Mouse (Mus musculus) lung, adult 2 months (tissue): ENCODE measurements around the gene Syt6. TPM values are rescaled to one million over a fixed set of nuclear protein-coding genes. Genes with fewer than 3 reads are reported as not detected.

Experiments
- DNase-seq: peaks from one replicate; pipeline ENCODE4 v3.0.0; 2022
- H3K4me1 ChIP-seq: fragments of 200-500 bp; 2 replicates; pipeline ENCODE4 v1.6.1; 2011; ENCODE audit warnings: low read length; ENCODE audit not compliant: control insufficient read depth, insufficient read depth
- H3K4me3 ChIP-seq: fragments of 200-500 bp; replicated peaks from 2 replicates; pipeline ENCODE3; 2011; ENCODE audit warnings: low read depth, mild to moderate bottlenecking, control low read depth, low read length; ENCODE audit errors: extremely low read depth
- CTCF ChIP-seq: fragments of 200-500 bp; IDR thresholded peaks from 2 replicates; pipeline ENCODE4 v1.5.1; 2011; ENCODE audit warnings: mild to moderate bottlenecking, low read length, control low read depth; ENCODE audit not compliant: insufficient read depth
- POLR2A ChIP-seq: fragments of 200-500 bp; IDR thresholded peaks from 2 replicates; pipeline ENCODE4 v1.6.1; 2011; ENCODE audit warnings: low read depth, mild to moderate bottlenecking, control low read depth, low read length, borderline replicate concordance; ENCODE audit errors: extremely low read depth
- WGBS: fragments of 180-500 bp; shearing (Covaris S2); methylation state at CpG from one replicate; pipeline ENCODE4 v1.1.7; 2018; 5-methylcytosine and 5-hydroxymethylcytosine counted together
- polyA plus RNA-seq: library from polyadenylated mRNA; depleted of rRNA; stranded (reverse); fragments of >200 nt; gene quantifications from 2 replicates; pipeline ENCODE4 v1.2.3, GENCODE M21; 2012

The Syt6 gene
- polyA plus RNA-seq, 1 experiment, result 0.63 TPM

- Histone ChIP-seq H3K4me3 (no peak overlapping the region), H3K4me1 (peaks cover 5% of the 10 kb centered on the region)
- TF ChIP-seq POLR2A (no peak), CTCF (no peak)
- WGBS, result 35% methylated on average over 5 of the region's 5 CpGs
- no peak for DNase-seq
Observed at GRCm38 (mm10) chr3:103593631-103594030, 18.6 kb downstream of the Syt6 start.

GRCm38 (mm10) chr3:103595271-103595810, 20.3 kb downstream of the Syt6 start:
- 61% methylated on average over 7 of the region's 7 CpGs for WGBS
- no peak for DNase-seq
- TF ChIP-seq POLR2A, result no peak
- no peak for TF ChIP-seq CTCF
- Histone ChIP-seq H3K4me1 (peaks cover 5% of the 10 kb centered on the region), H3K4me3 (no peak overlapping the region)

GRCm38 (mm10) chr3:103597586-103597985, 22.6 kb downstream of the Syt6 start:
- Histone ChIP-seq H3K4me3 (no peak overlapping the region), H3K4me1 (peaks cover 5% of the 10 kb centered on the region)
- DNase-seq, result no peak
- 83% methylated on average over 4 of the region's 4 CpGs for WGBS
- no peak for TF ChIP-seq POLR2A
- TF ChIP-seq CTCF, result no peak

GRCm38 (mm10) chr3:103601011-103601410, 26.0 kb downstream of the Syt6 start:
- TF ChIP-seq CTCF (no peak), POLR2A (no peak)
- no peak overlapping the region for H3K4me3 ChIP-seq
- no peak for DNase-seq
- WGBS, result 48% methylated on average over 7 of the region's 7 CpGs
- H3K4me1 ChIP-seq, result no peaks in the 10 kb centered on the region

- Histone ChIP-seq H3K4me1 (no peaks in the 10 kb centered on the region), H3K4me3 (no peak overlapping the region)
- TF ChIP-seq POLR2A (no peak), CTCF (no peak)
- DNase-seq, result no peak
- 82% methylated on average over 1 of the region's 1 CpGs for WGBS
Observed at GRCm38 (mm10) chr3:103601561-103601960, 26.5 kb downstream of the Syt6 start.

- no peak for TF ChIP-seq CTCF
- TF ChIP-seq POLR2A, result no peak
- 79% methylated on average over 6 of the region's 6 CpGs for WGBS
- H3K4me3 ChIP-seq, result no peak overlapping the region
- no peaks in the 10 kb centered on the region for H3K4me1 ChIP-seq
- no peak for DNase-seq
Observed at GRCm38 (mm10) chr3:103606045-103606597, 31.1 kb downstream of the Syt6 start.

- no peak for TF ChIP-seq POLR2A
- no peak for TF ChIP-seq CTCF
- H3K4me3 ChIP-seq, result no peak overlapping the region
- no peak for DNase-seq
- no peaks in the 10 kb centered on the region for H3K4me1 ChIP-seq
- WGBS, result 78% methylated on average over 13 of the region's 13 CpGs
Observed at GRCm38 (mm10) chr3:103606660-103607595, 31.9 kb downstream of the Syt6 start.

GRCm38 (mm10) chr3:103610231-103610630, 35.2 kb downstream of the Syt6 start:
- no peak for DNase-seq
- TF ChIP-seq CTCF, result no peak
- no peak for TF ChIP-seq POLR2A
- Histone ChIP-seq H3K4me1 (no peaks in the 10 kb centered on the region), H3K4me3 (no peak overlapping the region)
- WGBS, result 92% methylated on average over 5 of the region's 5 CpGs

- Histone ChIP-seq H3K4me1 (no peaks in the 10 kb centered on the region), H3K4me3 (no peak overlapping the region)
- TF ChIP-seq CTCF (no peak), POLR2A (no peak)
- no peak for DNase-seq
- WGBS, result 61% methylated on average over 9 of the region's 9 CpGs
Observed at GRCm38 (mm10) chr3:103612636-103613355, 37.8 kb downstream of the Syt6 start.

GRCm38 (mm10) chr3:103615621-103616020, 40.6 kb downstream of the Syt6 start:
- 81% methylated on average over 4 of the region's 4 CpGs for WGBS
- TF ChIP-seq CTCF (no peak), POLR2A (no peak)

More at GRCm38 (mm10) chr3:103615621-103616020, 40.6 kb downstream of the Syt6 start:
- no peak for DNase-seq
- Histone ChIP-seq H3K4me3 (no peak overlapping the region), H3K4me1 (no peaks in the 10 kb centered on the region; the same call in 1 of the 2 replicates)
